Mouse (Mus musculus) megakaryocyte, embryonic 14.5 days (primary cell): Measurements from ENCODE around the gene Ldb2. TPM values are rescaled to one million over a fixed set of nuclear protein-coding genes. Genes with fewer than 3 reads are reported as not detected.
A peak's percentile ranks its signal among the peaks of the same experiment; 100 is the strongest.

Experiments
- H3K27me3 ChIP-seq: replicated peaks from 2 replicates; pipeline ENCODE3; 2012; ENCODE audit warnings: inconsistent platforms
- H3K36me3 ChIP-seq: replicated peaks from 2 replicates; pipeline ENCODE3; 2012; ENCODE audit warnings: low read length, inconsistent platforms, mixed read lengths
- H3K4me1 ChIP-seq: 2 replicates; pipeline ENCODE4 v1.6.1; 2012; ENCODE audit warnings: inconsistent platforms
- H3K4me3 ChIP-seq: replicated peaks from 2 replicates; pipeline ENCODE3; 2012; ENCODE audit warnings: moderate library complexity, mild to moderate bottlenecking, inconsistent platforms
- H3K9me3 ChIP-seq: 2 replicates; pipeline ENCODE4 v1.6.1; 2012; ENCODE audit warnings: inconsistent platforms
- FLI1 ChIP-seq: IDR thresholded peaks from 2 replicates; pipeline ENCODE4 v1.6.1; 2012; ENCODE audit warnings: low read length, inconsistent platforms, mixed read lengths
- GATA1 ChIP-seq: IDR thresholded peaks from 3 replicates; pipeline ENCODE4 v1.6.1; 2012; ENCODE audit warnings: mixed read lengths, low read length, inconsistent platforms, borderline replicate concordance
- polyA plus RNA-seq: library from polyadenylated mRNA; stranded (reverse); fragments of >175 nt; gene quantifications from 2 replicates; pipeline ENCODE4 v1.2.3, GENCODE M21; 2012; ENCODE audit warnings: low replicate concordance; ENCODE audit not compliant: insufficient read depth

Ldb2 gene
- not detected in 2 replicates for polyA plus RNA-seq

GRCm38 (mm10) chr5:44799053-44799860 lies at the start of gene Ldb2:
Gene Ldb2 (minus strand): TSS chr5:44799680.
- no peaks in the 10 kb centered on the region for H3K36me3 ChIP-seq
- peak within 1 kb of the TSS; percentile 81 for H3K4me3 ChIP-seq
- H3K27me3 ChIP-seq = peaks cover 3% of the 10 kb centered on the region
- no peaks in the 10 kb centered on the region for H3K9me3 ChIP-seq
- H3K4me1 ChIP-seq = peaks cover 3% of the 10 kb centered on the region; the same call in 1 of the 2 replicates
- TF ChIP-seq GATA1 = no peak
- TF ChIP-seq FLI1 = no peak

GRCm38 (mm10) chr5:44831287-44831686 lies 31.8 kb upstream of the Ldb2 start:
- Histone ChIP-seq H3K4me1 (no peaks in the 10 kb centered on the region), H3K9me3 (0 out of 2 replicates have a peak, but pooled peaks cover 3% of the 10 kb centered on the region), H3K4me3 (no peak overlapping the region), H3K36me3 (no peaks in the 10 kb centered on the region), H3K27me3 (no peaks in the 10 kb centered on the region)
- TF ChIP-seq FLI1 (no peak), GATA1 (no peak)

DNA sequence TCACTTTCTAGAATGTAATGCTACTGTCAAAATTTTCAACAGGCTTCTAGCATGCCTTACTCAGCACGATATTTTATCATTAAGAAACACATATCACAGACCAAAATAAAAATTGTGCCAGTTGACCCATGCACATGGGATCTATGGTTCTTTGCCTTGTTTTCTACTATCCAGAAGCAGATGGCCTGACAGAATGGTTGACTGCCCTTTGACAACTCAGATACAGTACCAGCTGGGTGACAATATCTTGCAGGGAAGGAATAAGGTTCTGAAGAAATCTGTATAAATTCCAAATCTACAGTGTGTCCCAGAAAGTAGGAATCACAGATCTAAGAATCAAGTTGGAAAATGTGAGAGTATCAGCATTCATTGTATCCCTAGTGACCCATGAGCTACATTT lies 16.0 kb upstream of the Ldb2 start:
- H3K9me3 ChIP-seq = no peaks in the 10 kb centered on the region
- H3K36me3 ChIP-seq = no peaks in the 10 kb centered on the region
- no peak overlapping the region for H3K4me3 ChIP-seq
- TF ChIP-seq FLI1 = no peak
- no peaks in the 10 kb centered on the region for H3K27me3 ChIP-seq
- no peaks in the 10 kb centered on the region for H3K4me1 ChIP-seq

DNA sequence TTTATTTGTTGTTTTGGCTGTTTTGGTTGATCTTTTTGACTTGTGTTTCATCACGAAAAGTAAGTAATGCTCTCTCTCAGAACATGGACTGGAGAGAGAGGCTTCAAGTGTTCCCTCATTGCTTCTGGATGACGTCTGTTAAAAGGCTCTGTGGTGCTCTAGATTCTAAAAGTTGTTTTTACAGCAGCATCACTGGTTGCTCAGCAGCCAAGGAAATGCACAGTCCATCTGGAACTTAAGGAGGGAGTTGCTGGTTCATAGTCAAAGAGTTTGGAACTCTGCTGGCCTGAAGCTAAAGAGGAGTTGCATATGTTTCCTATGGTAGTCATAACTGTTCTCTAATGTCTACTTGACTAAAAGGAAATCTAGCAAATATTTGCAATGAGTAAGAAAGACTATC lies 6.5 kb upstream of the Ldb2 start:
- no peaks in the 10 kb centered on the region for H3K27me3 ChIP-seq
- no peak overlapping the region for H3K4me3 ChIP-seq
- no peaks in the 10 kb centered on the region for H3K36me3 ChIP-seq
- TF ChIP-seq FLI1 (no peak), GATA1 (no peak)
- no peaks in the 10 kb centered on the region for H3K4me1 ChIP-seq
- H3K9me3 ChIP-seq = no peaks in the 10 kb centered on the region

- no peak for TF ChIP-seq FLI1
- TF ChIP-seq GATA1 = no peak
- H3K4me1 ChIP-seq = peaks cover 3% of the 10 kb centered on the region; the same call in 1 of the 2 replicates
- H3K36me3 ChIP-seq = no peaks in the 10 kb centered on the region
- H3K27me3 ChIP-seq = peaks cover 3% of the 10 kb centered on the region
- no peak overlapping the region for H3K4me3 ChIP-seq
- no peaks in the 10 kb centered on the region for H3K9me3 ChIP-seq
These were observed 1.6 kb upstream of the Ldb2 start for GRCm38 (mm10) chr5:44801100-44801499.

- Histone ChIP-seq H3K4me1 (peaks cover 3% of the 10 kb centered on the region; the same call in 1 of the 2 replicates), H3K27me3 (peaks cover 3% of the 10 kb centered on the region), H3K9me3 (no peaks in the 10 kb centered on the region), H3K36me3 (no peaks in the 10 kb centered on the region), H3K4me3 (no peak overlapping the region)
- TF ChIP-seq GATA1 (no peak), FLI1 (no peak)
These were observed 381 bp upstream of the Ldb2 start for GRCm38 (mm10) chr5:44799861-44800260.

DNA sequence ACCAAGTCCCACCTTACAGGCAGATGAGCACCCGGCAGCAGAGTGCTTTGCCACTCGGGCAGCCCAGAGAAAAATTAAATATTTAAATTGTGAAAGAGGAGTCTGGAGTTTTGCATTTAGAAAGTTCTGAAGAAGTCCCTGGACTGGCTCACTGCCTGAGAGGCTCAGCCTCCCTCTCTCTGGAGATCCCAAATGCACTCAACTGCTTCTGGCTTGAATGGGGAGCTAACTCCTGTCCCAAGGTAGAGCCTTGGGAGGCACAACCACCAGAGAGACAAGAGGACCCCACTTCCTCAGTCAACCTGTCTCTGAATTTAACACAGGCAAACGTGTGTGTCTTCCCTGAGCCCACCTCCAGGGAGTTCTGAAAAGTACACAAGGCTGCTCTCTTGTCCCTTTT lies 987 bp downstream of the Ldb2 start:
- no peaks in the 10 kb centered on the region for H3K36me3 ChIP-seq
- peaks cover 3% of the 10 kb centered on the region; the same call in 1 of the 2 replicates for H3K4me1 ChIP-seq
- H3K4me3 ChIP-seq = no peak overlapping the region
- no peaks in the 10 kb centered on the region for H3K9me3 ChIP-seq
- TF ChIP-seq FLI1 (no peak), GATA1 (no peak)
- H3K27me3 ChIP-seq = peaks cover 3% of the 10 kb centered on the region

DNA sequence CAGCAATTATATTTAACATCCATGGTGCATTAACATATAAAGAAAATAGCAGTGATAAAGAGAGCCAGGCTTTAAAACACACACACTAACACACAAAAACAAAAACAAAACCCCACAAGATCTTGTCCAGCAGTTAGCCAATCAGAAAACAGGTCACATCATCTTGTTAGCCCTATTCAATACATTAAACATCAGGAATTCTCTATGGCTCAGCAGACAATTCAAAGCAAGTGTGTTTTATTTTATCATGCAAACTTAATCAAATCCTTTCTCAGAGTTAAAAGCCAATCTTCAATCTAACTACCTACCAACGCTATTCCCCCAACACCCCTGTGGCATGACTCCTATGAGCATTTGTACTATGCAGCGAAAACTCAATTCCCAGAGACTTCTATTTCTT lies 1.4 kb downstream of the Ldb2 start:
- no peak for TF ChIP-seq GATA1
- no peak for TF ChIP-seq FLI1
- Histone ChIP-seq H3K9me3 (no peaks in the 10 kb centered on the region), H3K4me3 (no peak overlapping the region), H3K36me3 (no peaks in the 10 kb centered on the region), H3K27me3 (peaks cover 3% of the 10 kb centered on the region), H3K4me1 (peaks cover 3% of the 10 kb centered on the region; the same call in 1 of the 2 replicates)

- Histone ChIP-seq H3K36me3 (no peaks in the 10 kb centered on the region), H3K27me3 (no peaks in the 10 kb centered on the region), H3K4me3 (no peak overlapping the region), H3K4me1 (no peaks in the 10 kb centered on the region), H3K9me3 (no peaks in the 10 kb centered on the region)
- TF ChIP-seq GATA1 = no peak
- no peak for TF ChIP-seq FLI1
These were observed 14.9 kb downstream of the Ldb2 start for GRCm38 (mm10) chr5:44784591-44784990.

GRCm38 (mm10) chr5:44779340-44779739 lies 20.1 kb downstream of the Ldb2 start:
- no peaks in the 10 kb centered on the region for H3K4me1 ChIP-seq
- H3K9me3 ChIP-seq = no peaks in the 10 kb centered on the region
- H3K4me3 ChIP-seq = no peak overlapping the region
- no peaks in the 10 kb centered on the region for H3K36me3 ChIP-seq
- TF ChIP-seq FLI1 (no peak), GATA1 (no peak)
- no peaks in the 10 kb centered on the region for H3K27me3 ChIP-seq

DNA sequence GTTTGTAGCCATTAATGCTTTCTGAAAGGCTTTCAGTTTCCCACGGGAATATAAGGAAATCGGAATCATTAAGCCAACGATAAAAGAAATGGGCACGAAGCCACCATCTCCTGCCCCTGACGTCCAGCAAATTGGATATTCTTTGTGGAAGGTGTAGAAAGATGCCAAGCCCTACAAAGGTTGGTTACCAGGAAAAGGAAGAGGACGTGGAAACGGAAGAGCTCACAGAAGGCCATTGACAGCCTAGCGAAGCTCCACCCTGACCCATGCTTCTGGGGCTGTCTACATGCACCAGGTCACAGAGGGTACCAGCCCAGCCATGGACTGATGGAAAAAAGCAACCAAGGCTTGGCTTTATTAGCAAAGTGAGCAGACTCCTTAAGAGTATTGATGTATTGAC lies 31.0 kb downstream of the Ldb2 start:
- Histone ChIP-seq H3K4me3 (no peak overlapping the region), H3K27me3 (no peaks in the 10 kb centered on the region), H3K36me3 (no peaks in the 10 kb centered on the region), H3K4me1 (no peaks in the 10 kb centered on the region), H3K9me3 (0 out of 2 replicates have a peak, but pooled peaks cover 7% of the 10 kb centered on the region)
- TF ChIP-seq FLI1 (no peak), GATA1 (no peak)
